In the genomic region with DNA sequence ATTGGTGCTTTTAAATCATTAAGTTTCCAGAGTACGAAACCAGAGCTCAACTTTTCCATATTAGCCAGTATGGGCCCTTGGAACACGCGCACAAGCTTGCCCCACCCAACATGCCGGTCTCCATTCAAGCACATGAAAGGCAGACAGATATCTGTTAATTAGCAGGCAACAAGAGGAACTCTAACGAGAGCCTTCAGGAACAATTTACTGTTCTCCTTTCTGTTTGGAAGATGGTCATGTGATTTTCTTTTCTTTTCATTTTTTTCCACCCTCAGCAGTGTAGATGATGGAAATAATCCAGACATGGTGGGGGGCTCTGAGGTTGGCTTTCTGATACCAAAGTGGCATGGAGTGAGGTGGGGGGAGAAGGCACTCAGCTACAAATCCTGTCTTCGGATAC, we compare ENCODE assay signal across 10 mouse cellular contexts.
A peak's percentile ranks its signal among the peaks of the same experiment; 100 is the strongest.
DNase-seq lines count a peak whose midpoint lies in the region; ATAC-seq lines count a peak whose summit lies in the region.
"Had no signal": no experiment of that assay in that cellular context is flagged by ENCODE, and none has a peak within 500 bp of the region (broad histone marks: within the 10 kb centered on the region; RNA-seq: fewer than 3 reads in every experiment).

No protein-coding gene starts in this region.

- peaks cover 8% of the 10 kb centered on the region; the same call in 1 of the 2 replicates for H3K36me3 ChIP-seq in kidney, embryonic 15.5 days
- H3K36me3 ChIP-seq in forebrain, embryonic 11.5 days (ENCODE audit: control insufficient read depth, insufficient read depth, low read length): no peaks in the 10 kb centered on the region; the same call in 1 of the 2 replicates
- H3K36me3 ChIP-seq in limb, embryonic 15.5 days: peaks cover 15% of the 10 kb centered on the region

- DNase-seq in kidney, postnatal 10 days: no peak
- peak; percentile 27 for DNase-seq in R1 (ENCODE audit: low read depth, low spot score)
- DNase-seq in forebrain, embryonic 11.5 days (ENCODE audit: low spot score): no peak
- no peak for DNase-seq in frontal cortex, postnatal 14 days (ENCODE audit: low spot score in 2 of 2)
- no peak for DNase-seq in urinary bladder, adult 18-20 months (ENCODE audit: low spot score in 2 of 2)
- DNase-seq in right cerebral cortex, postnatal 36 days (ENCODE audit: low spot score in 2 of 2): no peak

- no peaks in the 10 kb centered on the region for H3K9me3 ChIP-seq in kidney, embryonic 15.5 days (replicated peaks)
- no peaks in the 10 kb centered on the region for H3K9me3 ChIP-seq in forebrain, embryonic 11.5 days (ENCODE audit: control insufficient read depth, low read length)
- no peaks in the 10 kb centered on the region for H3K9me3 ChIP-seq in limb, embryonic 15.5 days
- H3K9me3 ChIP-seq: megakaryocyte, embryonic 14.5 days had no signal

- peak overlapping the region; percentile 37 for H3K4me2 ChIP-seq in kidney, embryonic 15.5 days
- no peak overlapping the region for H3K4me2 ChIP-seq in forebrain, embryonic 11.5 days (ENCODE audit: low read depth, low read length, severe bottlenecking)
- no peak overlapping the region for H3K4me2 ChIP-seq in limb, embryonic 15.5 days
- H3K4me2 ChIP-seq: liver, embryonic 11.5 days had no signal

- H3K9ac ChIP-seq in kidney, embryonic 15.5 days: no peak overlapping the region
- H3K9ac ChIP-seq in forebrain, embryonic 11.5 days (ENCODE audit: low read length): no peak overlapping the region
- no peak overlapping the region for H3K9ac ChIP-seq in limb, embryonic 15.5 days

- no peaks in the 10 kb centered on the region for H3K27me3 ChIP-seq in kidney, embryonic 15.5 days
- no peaks in the 10 kb centered on the region for H3K27me3 ChIP-seq in forebrain, embryonic 11.5 days (ENCODE audit: control insufficient read depth, insufficient read depth, low read length)
- H3K27me3 ChIP-seq in limb, embryonic 15.5 days: no peaks in the 10 kb centered on the region
- H3K27me3 ChIP-seq: megakaryocyte, embryonic 14.5 days had no signal

- ATAC-seq in kidney, embryonic 15.5 days (replicated peaks; ENCODE audit: low FRiP score): no peak
- ATAC-seq in forebrain, embryonic 11.5 days (replicated peaks; ENCODE audit: low FRiP score): peak; percentile 79
- ATAC-seq in limb, embryonic 15.5 days (ENCODE audit: insufficient number of reproducible peaks, low FRiP score, low TSS enrichment, low read depth): no peak

- peak overlapping the region; percentile 82 for H3K27ac ChIP-seq in kidney, embryonic 15.5 days
- H3K27ac ChIP-seq in forebrain, embryonic 11.5 days (ENCODE audit: low read depth, low read length): peak overlapping the region; percentile 79; the same call in 1 of the 2 replicates
- H3K27ac ChIP-seq in limb, embryonic 15.5 days: peak overlapping the region; percentile 75

- 58% methylated on average over 6 of the region's 6 CpGs for WGBS in kidney, embryonic 15.5 days
- 33% methylated on average over 6 of the region's 6 CpGs for WGBS in forebrain, embryonic 11.5 days
- WGBS in limb, embryonic 15.5 days: 42% methylated on average over 6 of the region's 6 CpGs

- peaks cover 19% of the 10 kb centered on the region for H3K4me1 ChIP-seq in kidney, embryonic 15.5 days
- peaks cover 5% of the 10 kb centered on the region; the same call in 1 of the 2 replicates for H3K4me1 ChIP-seq in forebrain, embryonic 11.5 days (replicated peaks; ENCODE audit: control insufficient read depth, insufficient read depth, low read length)
- H3K4me1 ChIP-seq in limb, embryonic 15.5 days: peaks cover 19% of the 10 kb centered on the region
- H3K4me1 ChIP-seq: megakaryocyte, embryonic 14.5 days had no signal

- no peak overlapping the region for H3K4me3 ChIP-seq in kidney, embryonic 15.5 days (replicated peaks)
- no peak overlapping the region for H3K4me3 ChIP-seq in forebrain, embryonic 11.5 days (ENCODE audit: low read depth, low read length)
- H3K4me3 ChIP-seq in limb, embryonic 15.5 days: no peak overlapping the region
- H3K4me3 ChIP-seq: megakaryocyte, embryonic 14.5 days had no signal
